ENCODE assay signal across 8 mouse cellular contexts in genomic region chr11:96966914-96967543, GRCm38 (mm10). TPM values are rescaled to one million over a fixed set of nuclear protein-coding genes. Genes with fewer than 3 reads are reported as not detected.
DNase-seq lines count a peak whose midpoint lies in the region; ATAC-seq and TF ChIP-seq lines count a peak whose summit lies in the region.

No protein-coding gene starts in this region.

- no peak overlapping the region for H3K4me2 ChIP-seq in hindbrain, postnatal 0 days (ENCODE audit: low read depth, low read length)
- H3K4me2 ChIP-seq in hindbrain, embryonic 11.5 days (replicated peaks; ENCODE audit: low read depth, low read length), result no peak overlapping the region
- peak overlapping the region; percentile 46 for H3K4me2 ChIP-seq in heart, postnatal 0 days (ENCODE audit: low read depth, low read length)

- no peaks in the 10 kb centered on the region for H3K27me3 ChIP-seq in hindbrain, postnatal 0 days (ENCODE audit: insufficient read depth, low read length)
- no peaks in the 10 kb centered on the region for H3K27me3 ChIP-seq in hindbrain, embryonic 11.5 days (ENCODE audit: control insufficient read depth, insufficient read depth, low read length)
- H3K27me3 ChIP-seq in heart, postnatal 0 days (ENCODE audit: control insufficient read depth, insufficient read depth, low read length), result no peaks in the 10 kb centered on the region

- no peaks in the 10 kb centered on the region for H3K9me3 ChIP-seq in hindbrain, postnatal 0 days (ENCODE audit: low read length)
- no peaks in the 10 kb centered on the region for H3K9me3 ChIP-seq in hindbrain, embryonic 11.5 days (ENCODE audit: control insufficient read depth, low read length)
- H3K9me3 ChIP-seq in heart, postnatal 0 days (replicated peaks; ENCODE audit: control insufficient read depth, low read length), result no peaks in the 10 kb centered on the region

- TF ChIP-seq EP300 in heart, postnatal 0 days (IDR thresholded peaks at IDR 0.05; ENCODE audit: low read depth), result no peak

- H3K27ac ChIP-seq in hindbrain, postnatal 0 days, result 0 out of 2 replicates have a peak overlapping the region, but pooled peaks have one; percentile 22
- no peak overlapping the region for H3K27ac ChIP-seq in hindbrain, embryonic 11.5 days (ENCODE audit: low read depth, low read length)
- peak overlapping the region; percentile 99 for H3K27ac ChIP-seq in heart, postnatal 0 days (ENCODE audit: low read depth)

- 89% methylated on average over 13 of the region's 13 CpGs for WGBS in hindbrain, postnatal 0 days
- 92% methylated on average over 13 of the region's 13 CpGs for WGBS in hindbrain, embryonic 11.5 days
- 45% methylated on average over 13 of the region's 13 CpGs for WGBS in heart, postnatal 0 days

- ATAC-seq in hindbrain, postnatal 0 days, result no peak
- no peak for ATAC-seq in hindbrain, embryonic 11.5 days (ENCODE audit: low FRiP score)
- ATAC-seq in heart, postnatal 0 days (ENCODE audit: insufficient read depth, low read depth), result no peak

- DNase-seq in hindbrain, postnatal 0 days (ENCODE audit: low spot score), result no peak
- DNase-seq in hindbrain, embryonic 11.5 days (ENCODE audit: low spot score), result no peak
- DNase-seq in CD8-positive naive resting alpha-beta T cell, adult 2 months (ENCODE audit: low read depth in 2 of 2, low spot score in 2 of 2), result peak; percentile 34 to 37
- no peak for DNase-seq in heart, postnatal 0 days (ENCODE audit: low spot score)
- DNase-seq in monocyte, adult 2 months (ENCODE audit: low read depth in 1 of 2, low spot score in 2 of 2), result peak; percentile 47 to 54
- DNase-seq in cerebellum, adult 8-10 months, result no peak
- DNase-seq in testis, postnatal 14 days (ENCODE audit: low spot score), result no peak
- no peak for DNase-seq in right cerebral cortex, postnatal 36 days (ENCODE audit: low spot score in 2 of 2)

- H3K4me3 ChIP-seq in hindbrain, postnatal 0 days (ENCODE audit: low read length), result no peak overlapping the region
- no peak overlapping the region for H3K4me3 ChIP-seq in hindbrain, embryonic 11.5 days (ENCODE audit: low read depth, low read length)
- H3K4me3 ChIP-seq in heart, postnatal 0 days (ENCODE audit: low read depth, low read length), result peak overlapping the region; percentile 17; the same call in 1 of the 2 replicates

- H3K9ac ChIP-seq in hindbrain, postnatal 0 days (replicated peaks; ENCODE audit: low read length), result no peak overlapping the region
- no peak overlapping the region for H3K9ac ChIP-seq in hindbrain, embryonic 11.5 days (ENCODE audit: low read depth, low read length)
- H3K9ac ChIP-seq in heart, postnatal 0 days (replicated peaks; ENCODE audit: low read depth, low read length), result no peak overlapping the region; the same call in 1 of the 2 replicates

- peaks cover 10% of the 10 kb centered on the region for H3K36me3 ChIP-seq in hindbrain, postnatal 0 days (ENCODE audit: insufficient read depth, low read length)
- no peaks in the 10 kb centered on the region for H3K36me3 ChIP-seq in hindbrain, embryonic 11.5 days (ENCODE audit: control insufficient read depth, insufficient read depth, low read length)
- peaks cover 12% of the 10 kb centered on the region for H3K36me3 ChIP-seq in heart, postnatal 0 days (replicated peaks; ENCODE audit: control insufficient read depth, insufficient read depth, low read length)

- no peak for TF ChIP-seq CTCF in hindbrain, postnatal 0 days (IDR thresholded peaks at IDR 0.05; ENCODE audit: low read depth)
- TF ChIP-seq CTCF in heart, postnatal 0 days (IDR thresholded peaks at IDR 0.05; ENCODE audit: low read depth), result no peak

- H3K4me1 ChIP-seq in hindbrain, postnatal 0 days (ENCODE audit: insufficient read depth, low read length), result peaks cover 6% of the 10 kb centered on the region; the same call in 1 of the 2 replicates
- H3K4me1 ChIP-seq in hindbrain, embryonic 11.5 days (replicated peaks; ENCODE audit: control insufficient read depth, insufficient read depth, low read length), result 0 out of 2 replicates have a peak, but pooled peaks cover 2% of the 10 kb centered on the region
- H3K4me1 ChIP-seq in heart, postnatal 0 days (ENCODE audit: control insufficient read depth, insufficient read depth), result peaks cover 54% of the 10 kb centered on the region

RNA-seq across cellular contexts. Expression of gene Sp2, which starts 15.7 kb away (rescaled TPM):
- total RNA-seq in hindbrain, postnatal 0 days (2014; rRNA removed), result 7.3 and 8.8 TPM in 2 replicates
- 11.9 and 14.4 TPM in 2 replicates for polyA plus RNA-seq in hindbrain, postnatal 0 days (2015; fragmentation: Nextera tagmentation; extraction: Ambion mirVana)
- 17.8 and 22.1 TPM in 2 replicates for polyA plus RNA-seq in hindbrain, embryonic 11.5 days (2014; fragmentation: Nextera tagmentation; extraction: Ambion mirVana)
- total RNA-seq in heart, postnatal 0 days (2014; rRNA removed; ENCODE audit: low replicate concordance), result 6.2 and 6.8 TPM in 2 replicates
- 8.9 and 9.0 TPM in 2 replicates for polyA plus RNA-seq in heart, postnatal 0 days (2015; fragmentation: Nextera tagmentation; extraction: Ambion mirVana)

RNA-seq across cellular contexts. Expression of gene Pnpo, which starts 23.2 kb away (rescaled TPM):
- total RNA-seq in hindbrain, postnatal 0 days (2014; rRNA removed), result 31.5 and 37.2 TPM in 2 replicates
- polyA plus RNA-seq in hindbrain, postnatal 0 days (2015; fragmentation: Nextera tagmentation; extraction: Ambion mirVana), result 37.3 and 38.3 TPM in 2 replicates
- polyA plus RNA-seq in hindbrain, embryonic 11.5 days (2014; fragmentation: Nextera tagmentation; extraction: Ambion mirVana), result 26.0 and 29.5 TPM in 2 replicates
- total RNA-seq in heart, postnatal 0 days (2014; rRNA removed; ENCODE audit: low replicate concordance), result 20.9 and 27.3 TPM in 2 replicates
- 25.0 and 28.1 TPM in 2 replicates for polyA plus RNA-seq in heart, postnatal 0 days (2015; fragmentation: Nextera tagmentation; extraction: Ambion mirVana)

RNA-seq across cellular contexts. Expression of gene Prr15l, which starts 39.1 kb away (rescaled TPM):
- 0.10 and 0.75 TPM in 2 replicates for total RNA-seq in hindbrain, postnatal 0 days (2014; rRNA removed)
- 0.19 and 0.71 TPM in 2 replicates for polyA plus RNA-seq in hindbrain, postnatal 0 days (2015; fragmentation: Nextera tagmentation; extraction: Ambion mirVana)
- polyA plus RNA-seq in hindbrain, embryonic 11.5 days (2014; fragmentation: Nextera tagmentation; extraction: Ambion mirVana), result 0.82 and 1.1 TPM in 2 replicates
- total RNA-seq in heart, postnatal 0 days (2014; rRNA removed; ENCODE audit: low replicate concordance), result 0.39 TPM in 1 of 2 replicates, not detected in the other
- polyA plus RNA-seq in heart, postnatal 0 days (2015; fragmentation: Nextera tagmentation; extraction: Ambion mirVana), result 1.2 and 1.3 TPM in 2 replicates

RNA-seq across cellular contexts. Expression of gene Sp6, which starts 46.2 kb away (rescaled TPM):
- total RNA-seq in hindbrain, postnatal 0 days (2014; rRNA removed), result 0.18 and 0.99 TPM in 2 replicates
- 0.38 and 0.54 TPM in 2 replicates for polyA plus RNA-seq in hindbrain, postnatal 0 days (2015; fragmentation: Nextera tagmentation; extraction: Ambion mirVana)
- polyA plus RNA-seq in hindbrain, embryonic 11.5 days (2014; fragmentation: Nextera tagmentation; extraction: Ambion mirVana), result 0.07 TPM in 1 of 2 replicates, not detected in the other
- 0.04 and 0.19 TPM in 2 replicates for total RNA-seq in heart, postnatal 0 days (2014; rRNA removed; ENCODE audit: low replicate concordance)
- 0.08 TPM in 1 of 2 replicates, not detected in the other for polyA plus RNA-seq in heart, postnatal 0 days (2015; fragmentation: Nextera tagmentation; extraction: Ambion mirVana)

RNA-seq across cellular contexts. Expression of gene Cdk5rap3, which starts 50.7 kb away (rescaled TPM):
- 44.9 and 56.5 TPM in 2 replicates for total RNA-seq in hindbrain, postnatal 0 days (2014; rRNA removed)
- 77.1 and 87.8 TPM in 2 replicates for polyA plus RNA-seq in hindbrain, postnatal 0 days (2015; fragmentation: Nextera tagmentation; extraction: Ambion mirVana)
- polyA plus RNA-seq in hindbrain, embryonic 11.5 days (2014; fragmentation: Nextera tagmentation; extraction: Ambion mirVana), result 95.5 and 98.2 TPM in 2 replicates
- 23.6 and 25.2 TPM in 2 replicates for total RNA-seq in heart, postnatal 0 days (2014; rRNA removed; ENCODE audit: low replicate concordance)
- polyA plus RNA-seq in heart, postnatal 0 days (2015; fragmentation: Nextera tagmentation; extraction: Ambion mirVana), result 45.1 and 46.7 TPM in 2 replicates

Comparison
In these comparisons a context has a peak if more than half of its experiments do, and no peak if none do; other contexts are left out.
1. DNase-seq: peak in CD8-positive naive resting alpha-beta T cell, adult 2 months (2 of 2) and monocyte, adult 2 months (2 of 2); none in hindbrain, postnatal 0 days (single experiment), hindbrain, embryonic 11.5 days (single experiment), heart, postnatal 0 days (single experiment), cerebellum, adult 8-10 months (single experiment), testis, postnatal 14 days (single experiment) and right cerebral cortex, postnatal 36 days (0 of 2).